ENCODE assay signal across 23 mouse cellular contexts in genomic region chr17:78842271-78842928, GRCm38 (mm10).
"Had no signal": no experiment of that assay in that cellular context is flagged by ENCODE, and none has a peak within 500 bp of the region (broad histone marks: within the 10 kb centered on the region; RNA-seq: fewer than 3 reads in every experiment).

No protein-coding gene starts in this region.

- H3K4me3 ChIP-seq: left cerebral cortex, adult 2 months; limb, embryonic 12.5 days; limb, embryonic 15.5 days; lung, embryonic 15.5 days; midbrain, embryonic 12.5 days; midbrain, embryonic 15.5 days; myocyte had no signal

- ATAC-seq: hindbrain, embryonic 16.5 days; inflammation-experienced regulatory T-cells, adult 6 months; midbrain, embryonic 15.5 days had no signal

- H3K27ac ChIP-seq: left cerebral cortex, adult 2 months; limb, embryonic 12.5 days; limb, embryonic 15.5 days; liver, embryonic 14.5 days; lung, embryonic 15.5 days; midbrain, embryonic 12.5 days; midbrain, embryonic 15.5 days; stomach, postnatal 0 days had no signal

- H3K9ac ChIP-seq: limb, embryonic 12.5 days; limb, embryonic 15.5 days; liver, embryonic 14.5 days; lung, embryonic 15.5 days; midbrain, embryonic 12.5 days; midbrain, embryonic 15.5 days had no signal

- H3K4me2 ChIP-seq: limb, embryonic 12.5 days; limb, embryonic 15.5 days; lung, embryonic 15.5 days; midbrain, embryonic 12.5 days; midbrain, embryonic 15.5 days had no signal

- H3K9me3 ChIP-seq: limb, embryonic 12.5 days; limb, embryonic 15.5 days; lung, embryonic 15.5 days; midbrain, embryonic 12.5 days; midbrain, embryonic 15.5 days had no signal

- H3K4me1 ChIP-seq: limb, embryonic 12.5 days; limb, embryonic 15.5 days; lung, embryonic 15.5 days; midbrain, embryonic 12.5 days; midbrain, embryonic 15.5 days had no signal

- DNase-seq: kidney, adult 18-20 months; kidney, postnatal 10 days; kidney, postnatal 36 days; layer of hippocampus, postnatal 36 days; lung, adult 18-20 months; lung, postnatal 10 days; lung, postnatal 36 days; right cerebral cortex, postnatal 14 days; right cerebral cortex, postnatal 4 days; thymus, adult 2 months; thymus, postnatal 14 days; thymus, postnatal 4 days had no signal

- H3K27me3 ChIP-seq: limb, embryonic 12.5 days; limb, embryonic 15.5 days; lung, embryonic 15.5 days; midbrain, embryonic 12.5 days; midbrain, embryonic 15.5 days had no signal
